Mouse (Mus musculus) E14TG2a.4 (cell line): Measurements from ENCODE around the gene Rapgef6.
A peak's percentile ranks its signal among the peaks of the same experiment; 100 is the strongest.

ENCODE experiments used
- H3K27me3 ChIP-seq: 2 replicates; pipeline ENCODE4 v1.6.1; 2014; ENCODE audit warnings: low read length, control low read depth; ENCODE audit not compliant: insufficient read depth
- H3K36me3 ChIP-seq: 2 replicates; pipeline ENCODE4 v1.6.1; 2014; ENCODE audit warnings: low read length, control low read depth; ENCODE audit not compliant: insufficient read depth
- H3K4me1 ChIP-seq: replicated peaks from 2 replicates; pipeline ENCODE4 v1.6.1; 2014; ENCODE audit warnings: low read depth, low read length, control low read depth
- H3K4me3 ChIP-seq: replicated peaks from 2 replicates; pipeline ENCODE4 v1.5.1; 2014; ENCODE audit warnings: mild to moderate bottlenecking, low read length
- H3K9me3 ChIP-seq: 2 replicates; pipeline ENCODE4 v1.6.1; 2014; ENCODE audit warnings: low read length, control low read depth
- CTCF ChIP-seq: conservative IDR thresholded peaks from 2 replicates; pipeline ENCODE4 v1.5.1; 2014; ENCODE audit warnings: low read length
- NANOG ChIP-seq: IDR thresholded peaks from 2 replicates; pipeline ENCODE4 v1.6.1; 2014; ENCODE audit warnings: borderline replicate concordance, low read length, mixed read lengths
- POU5F1 ChIP-seq: IDR thresholded peaks from 2 replicates; pipeline ENCODE4 v1.6.1; 2014; ENCODE audit warnings: low read length, borderline replicate concordance

The Rapgef6 gene

DNA sequence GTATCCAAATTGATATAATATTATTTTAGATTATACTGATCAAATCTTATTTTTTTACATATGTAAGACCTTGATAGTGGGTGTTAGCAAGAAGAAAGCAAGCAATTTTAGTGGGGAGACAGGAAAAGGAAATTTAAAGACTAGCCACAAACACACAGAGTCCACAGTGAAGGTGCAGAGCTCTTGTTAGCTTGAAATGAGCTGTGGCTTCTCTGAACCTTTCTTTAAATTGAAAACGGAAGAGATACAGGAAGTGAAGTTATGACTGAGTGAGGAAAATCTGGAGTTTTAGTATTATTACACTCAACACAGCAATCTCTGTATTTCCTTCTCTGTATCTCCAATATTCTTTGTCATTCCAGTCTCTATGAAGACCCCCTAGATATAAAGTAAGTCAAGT lies 104.3 kb downstream of the Rapgef6 start:
- Histone ChIP-seq H3K36me3 (peaks cover 13% of the 10 kb centered on the region; the same call in 1 of the 2 replicates), H3K4me3 (no peak overlapping the region), H3K4me1 (no peaks in the 10 kb centered on the region), H3K27me3 (no peaks in the 10 kb centered on the region), H3K9me3 (no peaks in the 10 kb centered on the region)
- no peak for TF ChIP-seq POU5F1

DNA sequence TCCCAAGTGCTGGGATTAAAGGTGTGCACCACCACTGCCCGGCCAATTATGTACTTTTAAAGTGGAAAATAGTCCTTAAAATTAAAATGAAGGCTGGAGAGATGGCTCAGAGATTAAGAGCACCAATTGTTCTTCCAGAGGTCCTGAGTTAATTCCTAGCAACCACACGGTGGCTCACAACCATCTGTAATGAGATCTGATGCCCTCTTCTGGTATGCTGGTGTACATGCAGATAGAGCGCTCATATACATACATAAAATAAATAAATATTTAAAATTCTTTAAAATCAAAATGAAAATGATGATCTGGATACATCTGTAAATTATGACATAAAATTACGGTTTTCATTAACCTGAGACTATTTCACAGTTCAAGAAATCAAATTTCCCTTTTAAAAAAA lies 123.8 kb downstream of the Rapgef6 start:
- Histone ChIP-seq H3K9me3 (no peaks in the 10 kb centered on the region), H3K4me1 (no peaks in the 10 kb centered on the region), H3K4me3 (no peak overlapping the region), H3K36me3 (peaks cover 16% of the 10 kb centered on the region; the same call in 1 of the 2 replicates), H3K27me3 (no peaks in the 10 kb centered on the region)
- peak; percentile 50 for TF ChIP-seq CTCF
- no peak for TF ChIP-seq NANOG

DNA sequence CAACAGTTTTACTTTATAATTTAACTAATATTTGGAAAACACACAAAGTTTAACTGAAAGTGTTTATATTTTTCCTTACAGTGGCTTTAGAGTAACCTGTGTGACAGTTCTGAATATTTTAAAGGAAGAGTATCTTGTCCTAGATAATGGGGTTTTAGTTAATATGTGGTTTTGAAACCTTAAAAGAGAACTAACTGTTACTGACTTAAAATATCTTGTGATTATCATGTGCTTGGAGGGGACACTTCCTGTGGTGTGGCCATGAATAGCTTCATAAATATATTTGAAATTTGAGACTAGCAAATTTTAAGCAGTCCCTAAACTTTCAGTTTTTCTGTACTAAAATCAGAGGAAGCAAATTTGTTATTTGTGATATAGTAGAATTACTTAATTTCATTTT lies 125.9 kb downstream of the Rapgef6 start:
- H3K4me1 ChIP-seq: no peaks in the 10 kb centered on the region
- H3K4me3 ChIP-seq: no peak overlapping the region
- no peak for TF ChIP-seq CTCF
- TF ChIP-seq NANOG: no peak
- no peak for TF ChIP-seq POU5F1
- peaks cover 14% of the 10 kb centered on the region; the same call in 1 of the 2 replicates for H3K36me3 ChIP-seq
- H3K9me3 ChIP-seq: no peaks in the 10 kb centered on the region
- no peaks in the 10 kb centered on the region for H3K27me3 ChIP-seq

DNA sequence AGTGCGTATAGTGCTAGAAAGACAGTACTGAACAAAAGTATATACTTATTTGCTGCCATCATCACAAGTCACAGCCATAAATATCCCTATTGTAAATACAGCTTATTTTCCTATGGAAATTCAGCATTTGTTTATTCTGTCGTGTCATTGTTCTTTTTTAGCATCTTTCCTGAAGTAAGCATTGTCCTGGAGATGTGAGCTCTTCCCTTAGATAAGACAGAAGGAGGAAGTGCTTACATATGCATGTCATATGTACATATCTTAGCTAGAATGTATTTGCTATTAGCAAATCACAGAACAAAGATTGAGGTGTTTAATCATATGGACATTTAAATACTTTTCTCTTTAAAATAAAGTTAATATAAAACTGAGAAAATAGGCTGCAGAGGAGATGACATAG lies 132.8 kb downstream of the Rapgef6 start:
- TF ChIP-seq POU5F1: no peak

DNA sequence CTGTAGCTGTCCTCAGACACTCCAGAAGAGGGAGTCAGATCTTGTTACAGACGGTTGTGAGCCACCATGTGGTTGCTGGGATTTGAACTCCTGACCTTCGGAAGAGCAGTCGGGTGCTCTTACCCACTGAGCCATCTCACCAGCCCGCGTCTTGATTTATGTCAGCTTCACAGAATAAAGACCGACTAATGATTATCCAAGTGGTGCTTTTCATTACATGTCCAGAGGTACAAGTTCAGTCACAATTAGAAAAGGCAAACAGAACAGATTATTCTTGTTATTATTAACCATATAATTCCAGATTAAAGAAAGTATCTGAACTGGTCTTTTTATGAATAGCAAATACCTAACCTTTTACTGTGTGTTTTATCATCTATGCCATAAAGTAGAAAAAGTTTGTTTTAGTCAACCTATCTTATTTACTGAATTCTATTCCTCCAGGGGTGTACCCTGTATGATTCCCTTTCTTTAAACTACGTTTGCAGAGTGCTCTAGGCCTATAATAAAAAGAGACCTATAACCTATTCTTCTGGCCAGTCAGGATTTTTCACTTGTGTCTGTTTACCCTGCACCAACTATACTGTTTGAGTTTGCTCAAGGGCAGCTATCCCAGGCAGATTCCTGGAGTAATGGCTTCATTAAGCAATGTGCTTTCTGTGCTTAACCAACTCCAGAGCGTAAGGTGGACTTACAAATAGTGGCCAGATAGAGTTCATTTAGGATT lies 151.1 kb downstream of the Rapgef6 start:
- H3K4me1 ChIP-seq: no peaks in the 10 kb centered on the region
- H3K36me3 ChIP-seq: peaks cover 22% of the 10 kb centered on the region
- H3K9me3 ChIP-seq: no peaks in the 10 kb centered on the region
- no peak overlapping the region for H3K4me3 ChIP-seq
- no peaks in the 10 kb centered on the region for H3K27me3 ChIP-seq
- TF ChIP-seq CTCF (no peak), NANOG (no peak), POU5F1 (no peak)

More for the DNA sequence above, 132.8 kb downstream of the Rapgef6 start:
- H3K4me3 ChIP-seq: no peak overlapping the region
- H3K4me1 ChIP-seq: no peaks in the 10 kb centered on the region
- H3K9me3 ChIP-seq: no peaks in the 10 kb centered on the region
- H3K36me3 ChIP-seq: peaks cover 37% of the 10 kb centered on the region
- H3K27me3 ChIP-seq: no peaks in the 10 kb centered on the region

DNA sequence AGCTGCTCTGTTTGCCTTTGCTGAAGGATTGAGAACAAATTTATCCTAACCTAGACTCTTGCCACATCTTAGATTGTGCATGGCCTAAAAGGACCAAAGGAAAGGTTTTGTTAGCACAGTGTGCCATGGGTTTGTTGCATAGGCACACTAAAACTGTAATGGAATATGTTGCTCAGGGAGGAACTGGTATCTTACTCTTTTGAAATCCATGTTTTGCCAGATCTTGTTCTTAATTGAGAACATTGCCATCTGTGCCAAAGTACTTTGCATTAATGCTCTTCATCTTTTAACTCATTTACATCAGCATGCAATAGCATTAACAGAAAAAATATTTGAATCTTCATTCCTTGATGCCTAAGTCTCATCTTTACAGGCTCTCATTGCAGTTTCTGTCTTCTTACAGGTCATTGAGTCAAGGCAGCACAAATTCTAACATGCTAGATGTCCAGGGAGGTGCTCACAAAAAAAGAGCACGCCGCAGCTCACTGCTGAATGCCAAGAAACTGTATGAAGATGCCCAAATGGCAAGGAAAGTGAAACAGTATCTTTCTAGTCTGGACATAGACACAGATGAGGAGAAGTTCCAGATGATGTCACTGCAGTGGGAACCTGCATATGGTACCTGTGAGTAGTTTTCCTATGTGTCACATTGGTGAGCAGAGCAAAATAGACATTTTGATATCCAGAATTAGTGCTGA lies 153.3 kb downstream of the Rapgef6 start:
- TF ChIP-seq CTCF: no peak
- no peak for TF ChIP-seq POU5F1
- H3K4me3 ChIP-seq: no peak overlapping the region
- H3K9me3 ChIP-seq: no peaks in the 10 kb centered on the region
- no peaks in the 10 kb centered on the region for H3K27me3 ChIP-seq
- peaks cover 40% of the 10 kb centered on the region for H3K36me3 ChIP-seq
- no peaks in the 10 kb centered on the region for H3K4me1 ChIP-seq

DNA sequence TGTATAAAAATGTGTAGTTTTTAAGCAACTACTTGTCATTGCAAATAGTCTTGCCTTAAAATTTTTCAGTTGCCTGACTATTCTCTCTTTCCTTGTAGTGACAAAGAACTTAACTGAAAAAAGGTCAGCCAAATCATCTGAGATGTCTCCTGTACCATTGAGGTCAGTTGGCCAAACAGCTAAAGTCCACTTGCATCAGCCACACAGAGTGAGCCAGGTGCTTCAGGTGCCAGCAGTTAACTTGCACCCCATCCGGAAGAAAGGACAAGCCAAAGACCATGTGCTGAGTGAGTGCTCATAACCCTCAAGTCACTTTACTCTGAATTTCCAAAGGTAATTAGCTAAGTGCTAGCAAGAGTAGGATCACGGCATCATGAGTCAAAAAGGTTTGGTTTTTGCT lies 156.5 kb downstream of the Rapgef6 start:
- Histone ChIP-seq H3K4me3 (no peak overlapping the region), H3K36me3 (peaks cover 49% of the 10 kb centered on the region), H3K9me3 (no peaks in the 10 kb centered on the region), H3K27me3 (no peaks in the 10 kb centered on the region), H3K4me1 (no peaks in the 10 kb centered on the region)
- TF ChIP-seq NANOG (no peak), POU5F1 (no peak), CTCF (no peak)

DNA sequence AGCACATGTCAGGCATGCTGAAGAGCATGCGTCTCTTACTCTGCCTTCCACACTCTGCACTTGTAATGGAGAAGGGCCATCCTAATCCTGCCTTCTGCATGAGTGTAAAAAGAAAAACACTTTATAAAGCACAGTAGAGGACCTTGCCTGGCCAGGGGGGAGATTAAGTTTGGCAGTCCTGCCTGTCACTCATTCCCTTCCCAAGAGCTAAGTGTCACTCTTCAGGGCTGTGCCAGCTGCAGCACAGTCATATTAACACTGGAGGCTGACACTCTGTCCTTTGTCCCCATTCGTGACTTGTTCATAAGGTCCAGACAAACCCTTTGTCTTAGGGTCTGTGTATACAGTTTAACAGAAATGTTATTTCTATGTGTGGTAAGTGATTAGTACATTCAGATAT lies 162.2 kb downstream of the Rapgef6 start:
- Histone ChIP-seq H3K27me3 (no peaks in the 10 kb centered on the region), H3K4me3 (no peak overlapping the region), H3K9me3 (no peaks in the 10 kb centered on the region), H3K4me1 (no peaks in the 10 kb centered on the region), H3K36me3 (peaks cover 60% of the 10 kb centered on the region)
- TF ChIP-seq CTCF (no peak), POU5F1 (no peak), NANOG (no peak)

DNA sequence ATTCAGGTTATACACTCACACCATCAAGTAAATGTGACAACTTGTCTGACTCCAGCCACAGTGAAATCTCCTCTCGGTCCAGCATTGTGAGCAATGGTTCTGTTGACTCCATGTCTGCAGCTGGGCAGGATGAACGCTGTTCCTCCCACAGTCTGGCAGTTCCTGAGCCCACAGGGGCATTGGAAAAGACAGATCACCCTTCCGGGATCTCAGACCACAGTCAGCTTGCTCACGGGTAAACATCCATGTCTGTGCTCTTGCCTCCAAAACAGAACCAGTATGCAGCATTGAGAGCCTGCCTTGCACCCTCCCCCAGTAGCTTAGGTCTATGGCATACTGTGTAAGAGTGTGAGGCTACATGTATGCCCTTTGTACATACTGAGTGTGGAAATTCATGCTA lies 167.5 kb downstream of the Rapgef6 start:
- Histone ChIP-seq H3K4me3 (no peak overlapping the region), H3K9me3 (no peaks in the 10 kb centered on the region), H3K27me3 (no peaks in the 10 kb centered on the region), H3K4me1 (peaks cover 11% of the 10 kb centered on the region), H3K36me3 (peaks cover 68% of the 10 kb centered on the region)
- no peak for TF ChIP-seq CTCF
- no peak for TF ChIP-seq NANOG
